Mouse (Mus musculus): ENCODE results near the gene Srp54a. TPM values are rescaled to one million over a fixed set of nuclear protein-coding genes. Genes with fewer than 3 reads are reported as not detected.
"Not testable (repeated sequence)": the region's sequence is repeated elsewhere in the genome, so short reads cannot be mapped to it uniquely, and the experiment has no call there.

Gene Srp54a
- total and polyA plus RNA-seq, 2 experiments from 2014 or later: 120 to 227 TPM

GRCm38 (mm10) chr12:55154559-55155448 is 74.7 kb downstream of the Srp54a start, which contains the start of gene Srp54b:
Gene Srp54b, plus strand, starts transcription at chr12:55155104.
- no CpG with 5 or more reads among the region's 57 CpGs for WGBS
- not testable (repeated sequence) for H3K9ac ChIP-seq; H3K27me3 ChIP-seq (ENCODE audit: insufficient read depth, low read length); H3K4me2 ChIP-seq (ENCODE audit: low read depth); H3K4me3 ChIP-seq (ENCODE audit: low read depth, low read length); H3K4me1 ChIP-seq (ENCODE audit: insufficient read depth); H3K9me3 ChIP-seq (ENCODE audit: low read length); H3K27ac ChIP-seq (ENCODE audit: low read depth, low read length); H3K36me3 ChIP-seq (ENCODE audit: insufficient read depth); DNase-seq
- peak; percentile 99 for ATAC-seq

- not testable (repeated sequence) for H3K9ac ChIP-seq; H3K4me1 ChIP-seq (ENCODE audit: insufficient read depth); DNase-seq; H3K27ac ChIP-seq (ENCODE audit: low read depth, low read length); H3K4me2 ChIP-seq (ENCODE audit: low read depth); H3K9me3 ChIP-seq (ENCODE audit: low read length); H3K4me3 ChIP-seq (ENCODE audit: low read depth, low read length); H3K36me3 ChIP-seq (ENCODE audit: insufficient read depth); H3K27me3 ChIP-seq (ENCODE audit: insufficient read depth, low read length)
- ATAC-seq: peak; percentile 42
- under 1% methylated on average over 9 of the region's 24 CpGs for WGBS
These were observed 75.4 kb downstream of the Srp54a start for GRCm38 (mm10) chr12:55155449-55155783.

Other genes starting within 250 kb of the Srp54a start
- 185 and 217 TPM in 2 replicates for gene Cfl2, start 217.4 kb upstream of the Srp54a start, total RNA-seq (2014; rRNA removed)
- gene Cfl2, start 217.4 kb upstream of the Srp54a start, polyA plus RNA-seq (2015; fragmentation: Nextera tagmentation; extraction: Ambion mirVana): 253 and 265 TPM in 2 replicates
- not detected in 2 replicates for gene Gm20403, start 93.7 kb upstream of the Srp54a start, total RNA-seq (2014; rRNA removed)
- gene Gm20403, start 93.7 kb upstream of the Srp54a start, polyA plus RNA-seq (2015; fragmentation: Nextera tagmentation; extraction: Ambion mirVana): not detected in 2 replicates
- 3.3 and 5.5 TPM in 2 replicates for gene Baz1a, start 65.9 kb upstream of the Srp54a start, total RNA-seq (2014; rRNA removed)
- 3.4 and 4.3 TPM in 2 replicates for gene Baz1a, start 65.9 kb upstream of the Srp54a start, polyA plus RNA-seq (2015; fragmentation: Nextera tagmentation; extraction: Ambion mirVana)
- 18.9 and 19.3 TPM in 2 replicates for gene 2700097O09Rik, start 152 bp upstream of the Srp54a start, total RNA-seq (2014; rRNA removed)
- gene 2700097O09Rik, start 152 bp upstream of the Srp54a start, polyA plus RNA-seq (2015; fragmentation: Nextera tagmentation; extraction: Ambion mirVana): 14.6 and 15.6 TPM in 2 replicates
- 51.3 and 61.2 TPM in 2 replicates for gene Fam177a, start 44.2 kb downstream of the Srp54a start, total RNA-seq (2014; rRNA removed)
- 57.7 and 86.3 TPM in 2 replicates for gene Fam177a, start 44.2 kb downstream of the Srp54a start, polyA plus RNA-seq (2015; fragmentation: Nextera tagmentation; extraction: Ambion mirVana)
- 75.7 and 96.9 TPM in 2 replicates for gene Srp54b, start 74.8 kb downstream of the Srp54a start, total RNA-seq (2014; rRNA removed)
- gene Srp54b, start 74.8 kb downstream of the Srp54a start, polyA plus RNA-seq (2015; fragmentation: Nextera tagmentation; extraction: Ambion mirVana): 75.3 and 75.8 TPM in 2 replicates
- gene 1700047I17Rik2, start 119.3 kb downstream of the Srp54a start, total RNA-seq (2014; rRNA removed): 0.46 TPM in 1 of 2 replicates, not detected in the other
- not detected in 2 replicates for gene 1700047I17Rik2, start 119.3 kb downstream of the Srp54a start, polyA plus RNA-seq (2015; fragmentation: Nextera tagmentation; extraction: Ambion mirVana)
- 63.9 and 73.2 TPM in 2 replicates for gene Srp54c, start 149.9 kb downstream of the Srp54a start, total RNA-seq (2014; rRNA removed)
- gene Srp54c, start 149.9 kb downstream of the Srp54a start, polyA plus RNA-seq (2015; fragmentation: Nextera tagmentation; extraction: Ambion mirVana): 90.1 and 97.6 TPM in 2 replicates
- gene 1110008L16Rik, start 219.3 kb downstream of the Srp54a start, total RNA-seq (2014; rRNA removed): 12.7 and 15.6 TPM in 2 replicates
- gene 1110008L16Rik, start 219.3 kb downstream of the Srp54a start, polyA plus RNA-seq (2015; fragmentation: Nextera tagmentation; extraction: Ambion mirVana): 7.7 and 11.9 TPM in 2 replicates
- gene Ppp2r3c, start 222.7 kb downstream of the Srp54a start, total RNA-seq (2014; rRNA removed): 19.5 and 19.9 TPM in 2 replicates
- 17.8 and 19.8 TPM in 2 replicates for gene Ppp2r3c, start 222.7 kb downstream of the Srp54a start, polyA plus RNA-seq (2015; fragmentation: Nextera tagmentation; extraction: Ambion mirVana)

Measured in forebrain, postnatal 0 days (tissue).